In genomic region chr14:25398745-25399144, GRCm38 (mm10) we compare ENCODE assay signal across 19 mouse cellular contexts.
DNase-seq lines count a peak whose midpoint lies in the region; ATAC-seq lines count a peak whose summit lies in the region.
"Had no signal": no experiment of that assay in that cellular context is flagged by ENCODE, and none has a peak within 500 bp of the region (broad histone marks: within the 10 kb centered on the region; RNA-seq: fewer than 3 reads in every experiment).

No protein-coding gene starts in this region.

- 90% methylated on average over 5 of the region's 5 CpGs for WGBS in forebrain, embryonic 12.5 days
- 86% methylated on average over 5 of the region's 5 CpGs for WGBS in forebrain, embryonic 14.5 days
- 86% methylated on average over 5 of the region's 5 CpGs for WGBS in midbrain, embryonic 10.5 days
- 91% methylated on average over 5 of the region's 5 CpGs for WGBS in midbrain, embryonic 14.5 days
- WGBS in forebrain, embryonic 15.5 days = 92% methylated on average over 5 of the region's 5 CpGs
- WGBS in neural tube, embryonic 15.5 days = 89% methylated on average over 5 of the region's 5 CpGs

- H3K4me1 ChIP-seq in forebrain, embryonic 12.5 days = peaks cover 50% of the 10 kb centered on the region
- H3K4me1 ChIP-seq in forebrain, embryonic 14.5 days (ENCODE audit: control insufficient read depth, insufficient read depth, low read length) = peaks cover 24% of the 10 kb centered on the region
- H3K4me1 ChIP-seq in midbrain, embryonic 10.5 days = peaks cover 74% of the 10 kb centered on the region
- H3K4me1 ChIP-seq in midbrain, embryonic 14.5 days (ENCODE audit: control insufficient read depth, insufficient read depth, low read length) = peaks cover 33% of the 10 kb centered on the region
- peaks cover 38% of the 10 kb centered on the region for H3K4me1 ChIP-seq in forebrain, embryonic 15.5 days
- H3K4me1 ChIP-seq in neural tube, embryonic 15.5 days = peaks cover 23% of the 10 kb centered on the region

- no peak overlapping the region for H3K4me2 ChIP-seq in forebrain, embryonic 12.5 days
- no peak overlapping the region for H3K4me2 ChIP-seq in forebrain, embryonic 14.5 days (ENCODE audit: low read length)
- H3K4me2 ChIP-seq in midbrain, embryonic 14.5 days (ENCODE audit: low read length) = no peak overlapping the region
- no peak overlapping the region for H3K4me2 ChIP-seq in forebrain, embryonic 15.5 days (replicated peaks)
- H3K4me2 ChIP-seq in neural tube, embryonic 15.5 days = no peak overlapping the region
- H3K4me2 ChIP-seq: heart, embryonic 13.5 days; kidney, embryonic 15.5 days; stomach, embryonic 15.5 days had no signal

- no peak overlapping the region for H3K4me3 ChIP-seq in forebrain, embryonic 12.5 days (replicated peaks)
- no peak overlapping the region for H3K4me3 ChIP-seq in forebrain, embryonic 14.5 days (ENCODE audit: low read depth, low read length)
- H3K4me3 ChIP-seq in midbrain, embryonic 10.5 days = no peak overlapping the region
- H3K4me3 ChIP-seq in midbrain, embryonic 14.5 days (replicated peaks; ENCODE audit: low read depth, low read length) = no peak overlapping the region
- no peak overlapping the region for H3K4me3 ChIP-seq in forebrain, embryonic 15.5 days
- H3K4me3 ChIP-seq in neural tube, embryonic 15.5 days (replicated peaks) = no peak overlapping the region
- H3K4me3 ChIP-seq: heart, embryonic 13.5 days; kidney, embryonic 15.5 days; stomach, embryonic 15.5 days had no signal

- H3K36me3 ChIP-seq in forebrain, embryonic 12.5 days (replicated peaks) = no peaks in the 10 kb centered on the region
- H3K36me3 ChIP-seq in forebrain, embryonic 14.5 days (ENCODE audit: control insufficient read depth, insufficient read depth, low read length) = no peaks in the 10 kb centered on the region
- no peaks in the 10 kb centered on the region for H3K36me3 ChIP-seq in midbrain, embryonic 10.5 days
- no peaks in the 10 kb centered on the region for H3K36me3 ChIP-seq in midbrain, embryonic 14.5 days (ENCODE audit: control insufficient read depth, insufficient read depth, low read length)
- no peaks in the 10 kb centered on the region for H3K36me3 ChIP-seq in forebrain, embryonic 15.5 days
- no peaks in the 10 kb centered on the region for H3K36me3 ChIP-seq in neural tube, embryonic 15.5 days
- H3K36me3 ChIP-seq: heart, embryonic 13.5 days; kidney, embryonic 15.5 days; stomach, embryonic 15.5 days had no signal

- no peaks in the 10 kb centered on the region for H3K27me3 ChIP-seq in forebrain, embryonic 12.5 days
- H3K27me3 ChIP-seq in forebrain, embryonic 14.5 days (replicated peaks; ENCODE audit: control insufficient read depth, insufficient read depth, low read length) = no peaks in the 10 kb centered on the region
- H3K27me3 ChIP-seq in midbrain, embryonic 10.5 days (ENCODE audit: low read depth, poor library complexity, severe bottlenecking) = peaks cover 36% of the 10 kb centered on the region
- no peaks in the 10 kb centered on the region for H3K27me3 ChIP-seq in midbrain, embryonic 14.5 days (ENCODE audit: control insufficient read depth, insufficient read depth, low read length)
- H3K27me3 ChIP-seq in forebrain, embryonic 15.5 days = no peaks in the 10 kb centered on the region
- H3K27me3 ChIP-seq in neural tube, embryonic 15.5 days (replicated peaks) = no peaks in the 10 kb centered on the region
- H3K27me3 ChIP-seq: CH12.LX; heart, embryonic 13.5 days; kidney, embryonic 15.5 days; stomach, embryonic 15.5 days had no signal

- peak overlapping the region; percentile 95 for H3K27ac ChIP-seq in forebrain, embryonic 12.5 days
- H3K27ac ChIP-seq in forebrain, embryonic 14.5 days (ENCODE audit: low read depth, low read length) = no peak overlapping the region
- H3K27ac ChIP-seq in midbrain, embryonic 10.5 days (replicated peaks) = peak overlapping the region; percentile 92
- no peak overlapping the region for H3K27ac ChIP-seq in midbrain, embryonic 14.5 days (replicated peaks; ENCODE audit: low read depth, low read length)
- peak overlapping the region; percentile 85 for H3K27ac ChIP-seq in forebrain, embryonic 15.5 days (replicated peaks)
- H3K27ac ChIP-seq in neural tube, embryonic 15.5 days (replicated peaks) = peak overlapping the region; percentile 79; the same call in 1 of the 2 replicates

- DNase-seq in forebrain, embryonic 14.5 days (ENCODE audit: low spot score) = no peak
- DNase-seq in midbrain, embryonic 10.5 days (ENCODE audit: low spot score) = no peak
- no peak for DNase-seq in midbrain, embryonic 14.5 days
- DNase-seq in ovary, postnatal 14 days (ENCODE audit: low spot score) = no peak
- DNase-seq: cerebellum, adult 8-10 months; kidney, postnatal 4 days; layer of hippocampus, adult 9-11 months; lung, postnatal 10 days; right cerebral cortex, postnatal 25 days; thymus, adult 18-20 months; thymus, postnatal 4 days had no signal

- no peak overlapping the region for H3K9ac ChIP-seq in forebrain, embryonic 12.5 days
- H3K9ac ChIP-seq in forebrain, embryonic 14.5 days (ENCODE audit: low read length) = no peak overlapping the region
- no peak overlapping the region for H3K9ac ChIP-seq in midbrain, embryonic 14.5 days (replicated peaks; ENCODE audit: low read length)
- no peak overlapping the region for H3K9ac ChIP-seq in forebrain, embryonic 15.5 days (replicated peaks)
- H3K9ac ChIP-seq in neural tube, embryonic 15.5 days (replicated peaks) = no peak overlapping the region
- H3K9ac ChIP-seq: kidney, embryonic 15.5 days; stomach, embryonic 15.5 days had no signal

- ATAC-seq in forebrain, embryonic 12.5 days (ENCODE audit: low FRiP score) = no peak
- ATAC-seq in forebrain, embryonic 14.5 days = no peak
- ATAC-seq in midbrain, embryonic 14.5 days (ENCODE audit: low FRiP score, low TSS enrichment) = no peak
- ATAC-seq in forebrain, embryonic 15.5 days (replicated peaks) = no peak
- no peak for ATAC-seq in neural tube, embryonic 15.5 days (ENCODE audit: low FRiP score)
- ATAC-seq: intestine, postnatal 0 days had no signal

- no peaks in the 10 kb centered on the region for H3K9me3 ChIP-seq in forebrain, embryonic 12.5 days
- no peaks in the 10 kb centered on the region for H3K9me3 ChIP-seq in forebrain, embryonic 14.5 days (replicated peaks; ENCODE audit: control insufficient read depth, low read length)
- H3K9me3 ChIP-seq in midbrain, embryonic 10.5 days (replicated peaks) = no peaks in the 10 kb centered on the region
- H3K9me3 ChIP-seq in midbrain, embryonic 14.5 days (ENCODE audit: control insufficient read depth, low read length) = no peaks in the 10 kb centered on the region
- H3K9me3 ChIP-seq in forebrain, embryonic 15.5 days = no peaks in the 10 kb centered on the region
- H3K9me3 ChIP-seq in neural tube, embryonic 15.5 days (replicated peaks) = no peaks in the 10 kb centered on the region
- H3K9me3 ChIP-seq: heart, embryonic 13.5 days; kidney, embryonic 15.5 days; stomach, embryonic 15.5 days had no signal

Comparison
In these comparisons a context has a peak if more than half of its experiments do, and no peak if none do; other contexts are left out.
1. H3K27ac ChIP-seq: peak in forebrain, embryonic 12.5 days (single experiment), midbrain, embryonic 10.5 days (single experiment), forebrain, embryonic 15.5 days (single experiment) and neural tube, embryonic 15.5 days (single experiment); none in forebrain, embryonic 14.5 days (single experiment) and midbrain, embryonic 14.5 days (single experiment).